Mouse (Mus musculus): ENCODE measurements around the gene Reps2.

GRCm38 (mm10) chrX:162520374-162520773 is 123.1 kb downstream of the Reps2 start:
- TF ChIP-seq POLR2A (IDR thresholded peaks at IDR 0.05; ENCODE audit: low read depth, low read length) (no peak), CTCF (conservative IDR thresholded peaks at IDR 0.05 in 1 of 2, IDR thresholded peaks at IDR 0.05 in 1 of 2; ENCODE audit: low read depth in 2 of 2, low read length in 2 of 2) (no peak), USF2 (conservative IDR thresholded peaks at IDR 0.05; ENCODE audit: low read depth, low read length) (no peak), MEF2A (IDR thresholded peaks at IDR 0.05; ENCODE audit: borderline replicate concordance, low read depth, low read length) (no peak), RCOR1 (conservative IDR thresholded peaks at IDR 0.05; ENCODE audit: low read depth, low read length) (no peak), SIN3A (IDR thresholded peaks at IDR 0.05; ENCODE audit: low read length) (no peak), HCFC1 (IDR thresholded peaks at IDR 0.05; ENCODE audit: low read depth, low read length) (no peak), ZNF384 (IDR thresholded peaks at IDR 0.05; ENCODE audit: low read depth, low read length) (peak; percentile 63), EP300 (IDR thresholded peaks at IDR 0.05; ENCODE audit: low read length) (no peak), MYC (IDR thresholded peaks at IDR 0.05; ENCODE audit: low read depth, low read length) (no peak), POLR2AphosphoS2 (IDR thresholded peaks at IDR 0.05; ENCODE audit: low read depth, low read length) (no peak)
